Mouse (Mus musculus) 416B (cell line): Measurements from ENCODE around the gene Ncoa6.

Experiments used
- DNase-seq: peaks from one replicate; pipeline ENCODE4 v3.0.0; 2011; ENCODE audit warnings: low read depth

Ncoa6 gene

GRCm38 (mm10) chr2:155436445-155436844, 37.2 kb downstream of the Ncoa6 start:
- peak; percentile 55 for DNase-seq

GRCm38 (mm10) chr2:155420911-155421310, 52.8 kb downstream of the Ncoa6 start:
- DNase-seq = no peak

GRCm38 (mm10) chr2:155404635-155405034, 69.1 kb downstream of the Ncoa6 start:
- DNase-seq = peak; percentile 54

- DNase-seq = no peak
Observed at GRCm38 (mm10) chr2:155401926-155402325, 71.8 kb downstream of the Ncoa6 start.

GRCm38 (mm10) chr2:155400276-155400675, 73.4 kb downstream of the Ncoa6 start:
- DNase-seq = peak; percentile 35

GRCm38 (mm10) chr2:155394586-155394985, 79.1 kb downstream of the Ncoa6 start:
- no peak for DNase-seq

- no peak for DNase-seq
Observed at GRCm38 (mm10) chr2:155388573-155388972, 85.1 kb downstream of the Ncoa6 start.

- no peak for DNase-seq
Observed at GRCm38 (mm10) chr2:155387052-155387451, 86.6 kb downstream of the Ncoa6 start.

- DNase-seq = no peak
Observed at GRCm38 (mm10) chr2:155386534-155386899, 87.2 kb downstream of the Ncoa6 start.

- no peak for DNase-seq
Observed at GRCm38 (mm10) chr2:155385731-155386533, 87.8 kb downstream of the Ncoa6 start.

GRCm38 (mm10) chr2:155385090-155385489, 88.6 kb downstream of the Ncoa6 start:
- peak; percentile 91 for DNase-seq

GRCm38 (mm10) chr2:155382791-155383438, 90.8 kb downstream of the Ncoa6 start:
- DNase-seq = peak; percentile 31

GRCm38 (mm10) chr2:155382332-155382700, 91.4 kb downstream of the Ncoa6 start:
- DNase-seq = no peak

- peak; percentile 95 for DNase-seq
Observed at GRCm38 (mm10) chr2:155381643-155382331, 91.9 kb downstream of the Ncoa6 start.

- DNase-seq = no peak
Observed at GRCm38 (mm10) chr2:155381060-155381437, 92.6 kb downstream of the Ncoa6 start.

GRCm38 (mm10) chr2:155380261-155381059, 93.2 kb downstream of the Ncoa6 start, which contains the start of gene Trp53inp2:
Trp53inp2 (plus strand) TSS chr2:155381059.
- no peak for DNase-seq

GRCm38 (mm10) chr2:155376191-155376590, 97.5 kb downstream of the Ncoa6 start:
- no peak for DNase-seq

GRCm38 (mm10) chr2:155374521-155374920, 99.2 kb downstream of the Ncoa6 start:
- no peak for DNase-seq

- no peak for DNase-seq
Observed at GRCm38 (mm10) chr2:155373886-155374285, 99.8 kb downstream of the Ncoa6 start.

GRCm38 (mm10) chr2:155373302-155373701, 100.4 kb downstream of the Ncoa6 start:
- DNase-seq = peak; percentile 61

GRCm38 (mm10) chr2:155372451-155372850, 101.2 kb downstream of the Ncoa6 start:
- no peak for DNase-seq

GRCm38 (mm10) chr2:155369333-155369883, 104.3 kb downstream of the Ncoa6 start:
- DNase-seq = peak; percentile 74
